In the genomic region with DNA sequence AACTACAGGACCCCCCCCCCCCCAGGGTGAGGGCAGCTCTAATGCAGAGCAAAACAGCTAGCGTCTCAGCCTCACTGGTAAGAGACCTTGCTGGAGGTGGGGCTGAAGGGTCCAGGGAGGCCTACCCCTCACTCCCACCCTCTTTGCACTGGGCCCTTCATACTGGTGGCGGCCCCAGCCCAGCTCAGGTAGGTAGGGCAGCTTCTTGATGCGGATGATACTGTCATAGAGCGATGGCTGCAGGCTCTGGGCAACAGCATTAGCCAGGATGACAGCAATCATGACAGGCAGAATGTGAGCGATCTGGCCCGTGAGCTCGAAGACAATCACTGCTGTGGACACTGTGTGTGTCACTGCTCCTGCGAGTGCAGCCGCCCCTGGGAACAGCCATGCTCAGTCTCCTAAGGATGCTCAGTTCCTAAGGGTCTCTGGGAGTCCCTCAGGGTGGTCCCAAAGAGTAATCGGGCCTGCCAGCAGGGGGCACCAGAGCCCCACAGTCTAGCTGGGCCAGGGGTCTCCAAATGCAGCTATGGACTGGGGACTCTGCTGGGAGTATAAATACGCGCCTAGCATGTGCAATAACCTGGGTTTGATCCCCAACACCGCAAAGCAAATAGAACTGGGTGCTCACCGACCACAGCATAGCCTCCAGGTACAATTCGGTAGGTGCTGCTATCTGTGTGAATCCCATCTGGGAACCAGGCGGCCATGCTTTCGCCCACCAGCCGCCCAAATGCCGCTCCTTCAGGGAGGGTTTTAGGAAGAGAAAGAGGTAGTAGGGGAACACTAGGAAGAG, we compare ENCODE assay signal across 8 mouse cellular contexts. TPM values are rescaled to one million over a fixed set of nuclear protein-coding genes. Genes with fewer than 3 reads are reported as not detected.
DNase-seq lines count a peak whose midpoint lies in the region; ATAC-seq and TF ChIP-seq lines count a peak whose summit lies in the region.

No protein-coding gene starts in this region.

- TF ChIP-seq EP300 in CH12.LX (IDR thresholded peaks at IDR 0.05; ENCODE audit: low read length), result no peak

- peaks cover 2% of the 10 kb centered on the region; the same call in 1 of the 2 replicates for H3K4me1 ChIP-seq in heart, embryonic 16.5 days (ENCODE audit: control insufficient read depth, insufficient read depth, low read length)
- peaks cover 0 to 19% of the 10 kb centered on the region in 2 experiments; a peak in 2 of 4 replicates for H3K4me1 ChIP-seq in CH12.LX (ENCODE audit: control insufficient read depth in 1 of 2, insufficient read depth in 2 of 2)
- peaks cover 11% of the 10 kb centered on the region for H3K4me1 ChIP-seq in embryonic facial prominence, embryonic 10.5 days
- peaks cover 9% of the 10 kb centered on the region for H3K4me1 ChIP-seq in limb, embryonic 10.5 days
- peaks cover 14% of the 10 kb centered on the region for H3K4me1 ChIP-seq in neural tube, embryonic 15.5 days

- no peak for TF ChIP-seq POLR2A in CH12.LX (IDR thresholded peaks at IDR 0.05; ENCODE audit: low read depth, low read length)

- peaks cover 4% of the 10 kb centered on the region for H3K36me3 ChIP-seq in heart, embryonic 16.5 days (ENCODE audit: control insufficient read depth, insufficient read depth)
- H3K36me3 ChIP-seq in CH12.LX (replicated peaks in 1 of 2; ENCODE audit: control insufficient read depth in 1 of 2, insufficient read depth in 1 of 2, low read length in 1 of 2), result peaks cover 0 to 25% of the 10 kb centered on the region in 2 experiments
- H3K36me3 ChIP-seq in embryonic facial prominence, embryonic 10.5 days (replicated peaks), result peaks cover 95% of the 10 kb centered on the region
- H3K36me3 ChIP-seq in limb, embryonic 10.5 days, result peaks cover 96% of the 10 kb centered on the region
- H3K36me3 ChIP-seq in neural tube, embryonic 15.5 days, result peaks cover 60% of the 10 kb centered on the region

- ATAC-seq in heart, embryonic 16.5 days (replicated peaks; ENCODE audit: extremely low read depth, insufficient read depth, low FRiP score), result 0 out of 2 replicates have a peak, but pooled peaks have one; percentile 11
- ATAC-seq in neural tube, embryonic 15.5 days (ENCODE audit: low FRiP score), result peak; percentile 51

- no peak overlapping the region for H3K27ac ChIP-seq in heart, embryonic 16.5 days (ENCODE audit: low read length)
- H3K27ac ChIP-seq in CH12.LX (ENCODE audit: insufficient read depth, low read depth), result no peak overlapping the region
- no peak overlapping the region for H3K27ac ChIP-seq in embryonic facial prominence, embryonic 10.5 days (replicated peaks)
- H3K27ac ChIP-seq in limb, embryonic 10.5 days, result 0 out of 2 replicates have a peak overlapping the region, but pooled peaks have one; percentile 30
- H3K27ac ChIP-seq in neural tube, embryonic 15.5 days (replicated peaks), result no peak overlapping the region

- intact Hi-C loops in heart, postnatal 10 days (cut with DNase I), result no loop called here

- H3K4me2 ChIP-seq in heart, embryonic 16.5 days (ENCODE audit: low read depth, low read length), result no peak overlapping the region
- no peak overlapping the region for H3K4me2 ChIP-seq in CH12.LX (ENCODE audit: insufficient read depth, low read depth, poor library complexity, severe bottlenecking)
- no peak overlapping the region for H3K4me2 ChIP-seq in neural tube, embryonic 15.5 days

- dilution Hi-C loops in CH12.LX (cut with MboI; ENCODE audit: extremely low pct_ligation_motif_present, extremely low pct_unique_long_range_greater_than_20kb, low sequenced_read_pairs), result no loop called here

- no peaks in the 10 kb centered on the region for H3K27me3 ChIP-seq in heart, embryonic 16.5 days (ENCODE audit: control insufficient read depth, insufficient read depth, low read length)
- no peaks in the 10 kb centered on the region for H3K27me3 ChIP-seq in CH12.LX (replicated peaks)
- H3K27me3 ChIP-seq in embryonic facial prominence, embryonic 10.5 days (replicated peaks; ENCODE audit: low read depth, poor library complexity, severe bottlenecking), result no peaks in the 10 kb centered on the region
- 0 out of 2 replicates have a peak, but pooled peaks cover 6% of the 10 kb centered on the region for H3K27me3 ChIP-seq in limb, embryonic 10.5 days (ENCODE audit: low read depth, poor library complexity, severe bottlenecking)
- H3K27me3 ChIP-seq in neural tube, embryonic 15.5 days (replicated peaks), result no peaks in the 10 kb centered on the region

- peak; percentile 78 to 81 for TF ChIP-seq CTCF in CH12.LX (conservative IDR thresholded peaks at IDR 0.05 in 1 of 2, IDR thresholded peaks at IDR 0.05 in 1 of 2; ENCODE audit: low read depth in 2 of 2, low read length in 2 of 2)

- no peaks in the 10 kb centered on the region for H3K9me3 ChIP-seq in heart, embryonic 16.5 days (replicated peaks; ENCODE audit: control insufficient read depth, low read length)
- no peaks in the 10 kb centered on the region for H3K9me3 ChIP-seq in CH12.LX (replicated peaks; ENCODE audit: low read length)
- H3K9me3 ChIP-seq in embryonic facial prominence, embryonic 10.5 days, result no peaks in the 10 kb centered on the region
- no peaks in the 10 kb centered on the region for H3K9me3 ChIP-seq in limb, embryonic 10.5 days (replicated peaks)
- no peaks in the 10 kb centered on the region for H3K9me3 ChIP-seq in neural tube, embryonic 15.5 days (replicated peaks)

- no peaks in the 10 kb centered on the region for H3K79me2 ChIP-seq in CH12.LX (replicated peaks; ENCODE audit: control insufficient read depth, extremely low read depth, insufficient read depth, poor library complexity, severe bottlenecking)

- H3K9ac ChIP-seq in heart, embryonic 16.5 days (ENCODE audit: low read length), result no peak overlapping the region
- H3K9ac ChIP-seq in CH12.LX (ENCODE audit: insufficient read depth, low read depth), result no peak overlapping the region
- no peak overlapping the region for H3K9ac ChIP-seq in neural tube, embryonic 15.5 days (replicated peaks)

- TF ChIP-seq RAD21 in CH12.LX (IDR thresholded peaks at IDR 0.05; ENCODE audit: low read depth, low read length), result peak; percentile 70

- in situ Hi-C loops in CH12.LX (cut with MboI; ENCODE audit: low pct_ligation_motif_present, low pct_unique_long_range_greater_than_20kb, low sequenced_read_pairs), result no loop called here

- 74% methylated on average over 19 of the region's 19 CpGs for WGBS in heart, embryonic 16.5 days
- 74% methylated on average over 19 of the region's 19 CpGs for WGBS in embryonic facial prominence, embryonic 10.5 days
- 75% methylated on average over 19 of the region's 19 CpGs for WGBS in limb, embryonic 10.5 days
- 72% methylated on average over 19 of the region's 19 CpGs for whole genome bisulfite sequencing in neural tube, embryonic 15.5 days

- no peak for DNase-seq in heart, postnatal 10 days
- DNase-seq in CH12.LX (ENCODE audit: extremely low read depth), result no peak
- DNase-seq in embryonic facial prominence, embryonic 10.5 days (ENCODE audit: low spot score), result peak; percentile 82
- DNase-seq in limb, embryonic 10.5 days (ENCODE audit: low spot score), result peak; percentile 88
- no peak for DNase-seq in ovary, postnatal 14 days (ENCODE audit: low spot score)
- no peak for DNase-seq in adrenal gland, adult 2 months

- H3K4me3 ChIP-seq in heart, embryonic 16.5 days (ENCODE audit: low read length), result no peak overlapping the region
- H3K4me3 ChIP-seq in CH12.LX (replicated peaks in 1 of 3; ENCODE audit: low read depth in 2 of 3, low read length in 2 of 3, poor library complexity in 1 of 3), result no peak overlapping the region
- H3K4me3 ChIP-seq in embryonic facial prominence, embryonic 10.5 days, result no peak overlapping the region
- no peak overlapping the region for H3K4me3 ChIP-seq in limb, embryonic 10.5 days
- no peak overlapping the region for H3K4me3 ChIP-seq in neural tube, embryonic 15.5 days (replicated peaks)

RNA-seq across cellular contexts. Expression of gene Polr2h, which starts 8.3 kb away (rescaled TPM):
- polyA plus RNA-seq in heart, embryonic 16.5 days (2015; fragmentation: Nextera tagmentation; extraction: Ambion mirVana), result 49.0 and 51.8 TPM in 2 replicates
- total RNA-seq in heart, postnatal 10 days (2021), result 10 to 100 TPM; 12.5 to 13.2 TPM
- total RNA-seq in CH12.LX (2012; rRNA removed), result 157 and 189 TPM in 2 replicates
- total RNA-seq in CH12.LX (2014; rRNA removed), result 183 and 189 TPM in 2 replicates
- 117 and 146 TPM in 2 replicates for polyA plus RNA-seq in CH12.LX (2012; ENCODE audit: insufficient read length, low read depth)
- 151 and 153 TPM in 2 replicates for polyA plus RNA-seq in embryonic facial prominence, embryonic 10.5 days (2016; fragmentation: Nextera tagmentation; extraction: Ambion mirVana)
- polyA plus RNA-seq in limb, embryonic 10.5 days (2016; fragmentation: Nextera tagmentation; extraction: Ambion mirVana), result 148 and 173 TPM in 2 replicates
- 90.9 and 95.4 TPM in 2 replicates for polyA plus RNA-seq in neural tube, embryonic 15.5 days (2015; fragmentation: Nextera tagmentation; extraction: Ambion mirVana)
- 10 to 100 TPM; 31.2 to 45.2 TPM for total RNA-seq in adrenal gland, adult 2 months (2021)
- polyA plus RNA-seq in adrenal gland, adult 2 months (2012; rRNA removed), result 9.3 and 9.5 TPM in 2 replicates

RNA-seq across cellular contexts. Expression of gene Clcn2, which starts 8.4 kb away (rescaled TPM):
- 3.8 TPM in 2 replicates for polyA plus RNA-seq in heart, embryonic 16.5 days (2015; fragmentation: Nextera tagmentation; extraction: Ambion mirVana)
- total RNA-seq in heart, postnatal 10 days (2021), result 1 to 10 TPM; 3.3 to 3.5 TPM
- 4.2 and 4.5 TPM in 2 replicates for total RNA-seq in CH12.LX (2012; rRNA removed)
- total RNA-seq in CH12.LX (2014; rRNA removed), result 1.2 and 1.4 TPM in 2 replicates
- polyA plus RNA-seq in CH12.LX (2012; ENCODE audit: insufficient read length, low read depth), result 3.5 and 4.1 TPM in 2 replicates
- polyA plus RNA-seq in embryonic facial prominence, embryonic 10.5 days (2016; fragmentation: Nextera tagmentation; extraction: Ambion mirVana), result 13.9 and 15.9 TPM in 2 replicates
- 14.1 and 18.5 TPM in 2 replicates for polyA plus RNA-seq in limb, embryonic 10.5 days (2016; fragmentation: Nextera tagmentation; extraction: Ambion mirVana)
- polyA plus RNA-seq in neural tube, embryonic 15.5 days (2015; fragmentation: Nextera tagmentation; extraction: Ambion mirVana), result 27.4 and 34.6 TPM in 2 replicates
- total RNA-seq in adrenal gland, adult 2 months (2021), result 10 to 100 TPM; 24.5 to 60.5 TPM
- 198 and 282 TPM in 2 replicates for polyA plus RNA-seq in adrenal gland, adult 2 months (2012; rRNA removed)

RNA-seq across cellular contexts. Expression of gene Fam131a, which starts 16.1 kb away (rescaled TPM):
- 7.5 and 9.2 TPM in 2 replicates for polyA plus RNA-seq in heart, embryonic 16.5 days (2015; fragmentation: Nextera tagmentation; extraction: Ambion mirVana)
- 10 to 100 TPM; 16.0 to 18.9 TPM for total RNA-seq in heart, postnatal 10 days (2021)
- total RNA-seq in CH12.LX (2012; rRNA removed) (1.0 and 1.3 TPM in 2 replicates), CH12.LX (2014; rRNA removed) (0.50 and 0.77 TPM in 2 replicates)
- polyA plus RNA-seq in CH12.LX (2012; ENCODE audit: insufficient read length, low read depth), result 0.67 and 1.4 TPM in 2 replicates
- polyA plus RNA-seq in embryonic facial prominence, embryonic 10.5 days (2016; fragmentation: Nextera tagmentation; extraction: Ambion mirVana), result 2.9 and 4.8 TPM in 2 replicates
- 2.7 and 3.8 TPM in 2 replicates for polyA plus RNA-seq in limb, embryonic 10.5 days (2016; fragmentation: Nextera tagmentation; extraction: Ambion mirVana)
- polyA plus RNA-seq in neural tube, embryonic 15.5 days (2015; fragmentation: Nextera tagmentation; extraction: Ambion mirVana), result 42.2 and 48.6 TPM in 2 replicates
- 10 to 100 TPM; 10.3 to 13.3 TPM for total RNA-seq in adrenal gland, adult 2 months (2021)
- 24.9 and 29.4 TPM in 2 replicates for polyA plus RNA-seq in adrenal gland, adult 2 months (2012; rRNA removed)

RNA-seq across cellular contexts. Expression of gene Chrd, which starts 23.8 kb away (rescaled TPM):
- polyA plus RNA-seq in heart, embryonic 16.5 days (2015; fragmentation: Nextera tagmentation; extraction: Ambion mirVana), result 1.6 and 1.9 TPM in 2 replicates
- 1 to 10 TPM; 1.4 to 3.4 TPM for total RNA-seq in heart, postnatal 10 days (2021)
- total RNA-seq in CH12.LX (2012; rRNA removed) (not detected in 2 replicates), CH12.LX (2014; rRNA removed) (not detected in 2 replicates)
- polyA plus RNA-seq in CH12.LX (2012; ENCODE audit: insufficient read length, low read depth), result not detected in 2 replicates
- 1.3 and 1.4 TPM in 2 replicates for polyA plus RNA-seq in embryonic facial prominence, embryonic 10.5 days (2016; fragmentation: Nextera tagmentation; extraction: Ambion mirVana)
- polyA plus RNA-seq in limb, embryonic 10.5 days (2016; fragmentation: Nextera tagmentation; extraction: Ambion mirVana), result 0.41 and 1.6 TPM in 2 replicates
- 6.3 and 7.5 TPM in 2 replicates for polyA plus RNA-seq in neural tube, embryonic 15.5 days (2015; fragmentation: Nextera tagmentation; extraction: Ambion mirVana)
- 10 to 100 TPM in 1 of 2 experiments, 1 to 10 TPM in 1; 9.1 to 19.3 TPM for total RNA-seq in adrenal gland, adult 2 months (2021)
- polyA plus RNA-seq in adrenal gland, adult 2 months (2012; rRNA removed), result 41.4 and 43.5 TPM in 2 replicates

RNA-seq across cellular contexts. Expression of gene Thpo, which starts 25.2 kb away (rescaled TPM):
- 0.25 and 0.34 TPM in 2 replicates for polyA plus RNA-seq in heart, embryonic 16.5 days (2015; fragmentation: Nextera tagmentation; extraction: Ambion mirVana)
- not detected for total RNA-seq in heart, postnatal 10 days (2021)
- total RNA-seq in CH12.LX (2012; rRNA removed) (0.08 TPM in 2 replicates), CH12.LX (2014; rRNA removed) (0.19 TPM in 2 replicates)
- polyA plus RNA-seq in CH12.LX (2012; ENCODE audit: insufficient read length, low read depth), result 0.71 and 1.0 TPM in 2 replicates
- 0.44 and 0.72 TPM in 2 replicates for polyA plus RNA-seq in embryonic facial prominence, embryonic 10.5 days (2016; fragmentation: Nextera tagmentation; extraction: Ambion mirVana)
- 0.21 and 0.54 TPM in 2 replicates for polyA plus RNA-seq in limb, embryonic 10.5 days (2016; fragmentation: Nextera tagmentation; extraction: Ambion mirVana)
- 1.0 and 1.2 TPM in 2 replicates for polyA plus RNA-seq in neural tube, embryonic 15.5 days (2015; fragmentation: Nextera tagmentation; extraction: Ambion mirVana)
- 1 to 10 TPM; 1.2 to 6.4 TPM for total RNA-seq in adrenal gland, adult 2 months (2021)
- polyA plus RNA-seq in adrenal gland, adult 2 months (2012; rRNA removed), result 9.7 and 15.3 TPM in 2 replicates

Comparison
In these comparisons a context has a peak if more than half of its experiments do, and no peak if none do; other contexts are left out.
1. DNase-seq: peak in embryonic facial prominence, embryonic 10.5 days (single experiment) and limb, embryonic 10.5 days (single experiment); none in heart, postnatal 10 days (0 of 2), CH12.LX (single experiment), ovary, postnatal 14 days (single experiment) and adrenal gland, adult 2 months (single experiment).